Mouse (Mus musculus): Measurements from ENCODE around the gene Rptor. TPM values are rescaled to one million over a fixed set of nuclear protein-coding genes. Genes with fewer than 3 reads are reported as not detected.

The Rptor gene
- total and polyA plus RNA-seq, 3 experiments, result 33.9 to 34.9 TPM; not detected in 1

- H3K27me3 ChIP-seq (ENCODE audit: control insufficient read depth in 1 of 2, insufficient read depth in 2 of 2, low read length in 2 of 2), result no peaks in the 10 kb centered on the region; a peak in 1 of 4 replicates
- peaks cover 2 to 7% of the 10 kb centered on the region in 2 experiments; a peak in 3 of 4 replicates for H3K4me1 ChIP-seq (ENCODE audit: control insufficient read depth in 1 of 2, insufficient read depth in 2 of 2, low read length in 2 of 2)
- peaks cover 45% of the 10 kb centered on the region for H3K79me2 ChIP-seq (ENCODE audit: control insufficient read depth, insufficient read depth, low read length, poor library complexity)
- no peak overlapping the region for H3K27ac ChIP-seq (ENCODE audit: control insufficient read depth, low read depth, low read length)
- H3K9ac ChIP-seq (ENCODE audit: control insufficient read depth, low read depth, low read length, poor library complexity, severe bottlenecking), result peak overlapping the region; percentile 90
- peaks cover 0 to 26% of the 10 kb centered on the region in 2 experiments; a peak in 2 of 4 replicates for H3K36me3 ChIP-seq (ENCODE audit: control insufficient read depth in 1 of 2, insufficient read depth in 2 of 2, low read length in 2 of 2)
- H3K9me3 ChIP-seq (replicated peaks; ENCODE audit: insufficient read depth, low read length), result no peaks in the 10 kb centered on the region
- peak overlapping the region; percentile 73 to 92 for H3K4me3 ChIP-seq (ENCODE audit: control insufficient read depth in 1 of 2, insufficient read depth in 1 of 2, low read depth in 2 of 2, low read length in 2 of 2)
- DNase-seq (ENCODE audit: low read depth, low spot score), result peak; percentile 64
- TF ChIP-seq GATA1 (IDR thresholded peaks at IDR 0.05; ENCODE audit: low read depth, low read length) (peak; percentile 65), USF2 (IDR thresholded peaks at IDR 0.05; ENCODE audit: borderline replicate concordance in 1 of 2, insufficient read depth in 1 of 2, low read depth in 1 of 2, low read length in 2 of 2) (no peak)
Measured at GRCm38 (mm10) chr11:119603527-119603905, 811 bp downstream of the Rptor start.

DNA sequence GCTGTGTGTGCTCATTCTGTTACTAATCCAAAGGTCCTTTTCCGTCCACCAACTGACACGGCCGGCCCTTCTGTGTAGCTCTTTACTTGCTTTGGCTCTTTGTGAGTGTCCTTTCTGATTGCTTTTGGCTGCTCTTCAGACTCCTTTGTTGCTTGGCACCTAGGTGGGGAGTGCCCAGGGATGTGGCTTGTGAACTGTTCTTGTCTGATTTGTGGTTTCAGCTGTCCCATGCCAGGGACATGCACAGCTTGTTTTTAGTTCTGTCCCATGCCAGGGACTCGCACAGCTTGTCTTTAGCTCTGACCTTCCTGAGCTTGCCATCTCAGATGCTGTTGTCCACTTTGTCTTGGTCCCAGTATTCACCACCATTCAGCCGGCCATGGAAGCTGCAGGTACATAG lies 4.8 kb downstream of the Rptor start:
- no peaks in the 10 kb centered on the region for H3K27me3 ChIP-seq (ENCODE audit: control insufficient read depth in 1 of 2, insufficient read depth in 2 of 2, low read length in 2 of 2)
- no peak overlapping the region for H3K4me3 ChIP-seq (ENCODE audit: control insufficient read depth in 1 of 2, insufficient read depth in 1 of 2, low read depth in 2 of 2, low read length in 2 of 2)
- TF ChIP-seq ZNF384 (IDR thresholded peaks at IDR 0.05; ENCODE audit: low read depth, low read length) (no peak), POLR2A (IDR thresholded peaks at IDR 0.05; ENCODE audit: control insufficient read depth in 1 of 2, insufficient read depth in 1 of 2, low read depth in 1 of 2, low read length in 2 of 2, poor library complexity in 1 of 2) (no peak), GATA1 (IDR thresholded peaks at IDR 0.05; ENCODE audit: low read depth, low read length) (no peak), SMC3 (IDR thresholded peaks at IDR 0.05; ENCODE audit: low read depth, low read length) (no peak), MAZ (IDR thresholded peaks at IDR 0.05; ENCODE audit: low read depth, low read length) (no peak), POLR2AphosphoS2 (IDR thresholded peaks at IDR 0.05; ENCODE audit: low read length) (no peak)
- peaks cover 2 to 7% of the 10 kb centered on the region in 2 experiments; a peak in 3 of 4 replicates for H3K4me1 ChIP-seq (ENCODE audit: control insufficient read depth in 1 of 2, insufficient read depth in 2 of 2, low read length in 2 of 2)
- H3K9me3 ChIP-seq (replicated peaks; ENCODE audit: insufficient read depth, low read length), result no peaks in the 10 kb centered on the region
- peaks cover 75% of the 10 kb centered on the region for H3K79me2 ChIP-seq (ENCODE audit: control insufficient read depth, insufficient read depth, low read length, poor library complexity)
- peaks cover 2 to 24% of the 10 kb centered on the region in 2 experiments; a peak in 3 of 4 replicates for H3K36me3 ChIP-seq (ENCODE audit: control insufficient read depth in 1 of 2, insufficient read depth in 2 of 2, low read length in 2 of 2)
- DNase-seq (ENCODE audit: low read depth, low spot score), result no peak
- no peak overlapping the region for H3K9ac ChIP-seq (ENCODE audit: control insufficient read depth, low read depth, low read length, poor library complexity, severe bottlenecking)
- no peak overlapping the region for H3K27ac ChIP-seq (ENCODE audit: control insufficient read depth, low read depth, low read length)

DNA sequence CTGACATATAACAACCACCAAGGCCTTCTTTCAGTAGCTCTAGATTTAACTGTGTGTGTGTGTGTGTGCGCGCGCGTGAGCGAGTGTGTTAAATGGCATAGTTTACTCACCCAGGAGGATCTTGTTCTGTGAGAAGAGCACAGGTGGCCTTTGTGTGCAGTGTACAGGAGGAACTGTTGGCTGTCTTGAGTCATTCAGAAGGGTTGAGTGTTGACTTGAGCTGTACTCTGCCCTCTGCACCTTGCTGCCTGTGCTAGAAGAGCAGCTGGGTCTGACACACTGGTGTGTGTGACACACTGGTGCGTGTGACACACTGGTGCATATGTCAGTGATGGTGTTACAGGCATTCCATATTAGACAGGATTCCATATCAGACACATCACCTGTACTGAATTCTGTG lies 8.8 kb downstream of the Rptor start:
- Histone ChIP-seq H3K9me3 (replicated peaks; ENCODE audit: insufficient read depth, low read length) (no peaks in the 10 kb centered on the region), H3K9ac (ENCODE audit: control insufficient read depth, low read depth, low read length, poor library complexity, severe bottlenecking) (no peak overlapping the region), H3K4me1 (ENCODE audit: control insufficient read depth in 1 of 2, insufficient read depth in 2 of 2, low read length in 2 of 2) (peaks cover 0 to 3% of the 10 kb centered on the region in 2 experiments; a peak in 1 of 4 replicates), H3K27me3 (ENCODE audit: control insufficient read depth in 1 of 2, insufficient read depth in 2 of 2, low read length in 2 of 2) (no peaks in the 10 kb centered on the region), H3K4me3 (ENCODE audit: control insufficient read depth in 1 of 2, insufficient read depth in 1 of 2, low read depth in 2 of 2, low read length in 2 of 2) (no peak overlapping the region), H3K27ac (ENCODE audit: control insufficient read depth, low read depth, low read length) (no peak overlapping the region), H3K79me2 (ENCODE audit: control insufficient read depth, insufficient read depth, low read length, poor library complexity) (peaks cover 69% of the 10 kb centered on the region), H3K36me3 (ENCODE audit: control insufficient read depth in 1 of 2, insufficient read depth in 2 of 2, low read length in 2 of 2) (peaks cover 3% of the 10 kb centered on the region in 2 experiments; a peak in 3 of 4 replicates)
- TF ChIP-seq UBTF (IDR thresholded peaks at IDR 0.05; ENCODE audit: borderline replicate concordance, insufficient read depth, low read depth, low read length), result no peak
- TF ChIP-seq TAL1 (IDR thresholded peaks at IDR 0.05; ENCODE audit: low read length), result no peak
- TF ChIP-seq E2F4 (IDR thresholded peaks at IDR 0.05; ENCODE audit: borderline replicate concordance, low read depth, low read length), result no peak
- TF ChIP-seq HCFC1 (IDR thresholded peaks at IDR 0.05; ENCODE audit: low read depth, low read length), result no peak
- TF ChIP-seq MAFK (IDR thresholded peaks at IDR 0.05; ENCODE audit: borderline replicate concordance, low read depth, low read length), result no peak
- TF ChIP-seq ELF1 (IDR thresholded peaks at IDR 0.05; ENCODE audit: low read depth, low read length), result no peak
- no peak for TF ChIP-seq MXI1 (IDR thresholded peaks at IDR 0.05; ENCODE audit: low read depth, low read length)
- no peak for TF ChIP-seq USF2 (IDR thresholded peaks at IDR 0.05; ENCODE audit: borderline replicate concordance in 1 of 2, insufficient read depth in 1 of 2, low read depth in 1 of 2, low read length in 2 of 2)
- TF ChIP-seq RAD21 (IDR thresholded peaks at IDR 0.05; ENCODE audit: low read depth, low read length), result no peak
- TF ChIP-seq NELFE (IDR thresholded peaks at IDR 0.05; ENCODE audit: low read depth, low read length), result no peak
- TF ChIP-seq USF1 (IDR thresholded peaks at IDR 0.05; ENCODE audit: low read depth, low read length), result no peak
- TF ChIP-seq MYB (IDR thresholded peaks at IDR 0.05; ENCODE audit: low read depth, low read length), result no peak
- TF ChIP-seq MAX (IDR thresholded peaks at IDR 0.05; ENCODE audit: low read length), result no peak
- no peak for TF ChIP-seq JUND (IDR thresholded peaks at IDR 0.05; ENCODE audit: low read depth, low read length)
- TF ChIP-seq CHD2 (IDR thresholded peaks at IDR 0.05; ENCODE audit: low read length), result no peak
- TF ChIP-seq RCOR1 (IDR thresholded peaks at IDR 0.05; ENCODE audit: low read depth, low read length), result no peak
- TF ChIP-seq SMC3 (IDR thresholded peaks at IDR 0.05; ENCODE audit: low read depth, low read length), result no peak
- no peak for TF ChIP-seq POLR2A (IDR thresholded peaks at IDR 0.05; ENCODE audit: control insufficient read depth in 1 of 2, insufficient read depth in 1 of 2, low read depth in 1 of 2, low read length in 2 of 2, poor library complexity in 1 of 2)
- TF ChIP-seq ZC3H11A (IDR thresholded peaks at IDR 0.05; ENCODE audit: low read depth, low read length), result no peak
- DNase-seq (ENCODE audit: low read depth, low spot score), result no peak

Measured in MEL (cell line).